Mouse (Mus musculus) fat pad, adult 2 months (tissue): ENCODE measurements around the gene Tssk4.

ENCODE experiments used
- DNase-seq: peaks from one replicate; pipeline ENCODE4 v3.0.0-alpha.2; 2011; ENCODE audit warnings: low read depth, low spot score; ENCODE audit errors: extremely low read depth

Gene Tssk4

DNA sequence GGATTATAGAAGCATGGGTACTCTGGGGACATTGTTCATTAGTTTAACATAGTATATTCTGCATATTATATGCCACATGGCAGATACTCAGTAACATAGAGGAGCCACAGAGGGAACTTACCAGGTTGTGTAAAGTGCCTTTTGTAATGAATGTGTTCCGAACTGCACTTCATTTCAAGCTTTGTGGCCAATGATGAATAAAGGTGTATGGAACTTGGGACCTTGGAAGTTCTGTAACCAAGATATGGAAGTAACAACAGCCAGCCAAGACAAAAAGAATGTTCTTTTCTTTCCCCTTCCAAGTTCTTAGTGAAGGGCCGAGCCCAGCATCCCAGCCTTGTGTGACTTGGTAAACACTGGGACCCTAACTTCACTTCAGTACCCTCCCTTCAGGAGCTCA, at the start of gene Tssk4:
TSS of gene Tssk4 (plus strand) at position 301 of the 400 bp plus-strand sequence.
- no peak for DNase-seq

DNA sequence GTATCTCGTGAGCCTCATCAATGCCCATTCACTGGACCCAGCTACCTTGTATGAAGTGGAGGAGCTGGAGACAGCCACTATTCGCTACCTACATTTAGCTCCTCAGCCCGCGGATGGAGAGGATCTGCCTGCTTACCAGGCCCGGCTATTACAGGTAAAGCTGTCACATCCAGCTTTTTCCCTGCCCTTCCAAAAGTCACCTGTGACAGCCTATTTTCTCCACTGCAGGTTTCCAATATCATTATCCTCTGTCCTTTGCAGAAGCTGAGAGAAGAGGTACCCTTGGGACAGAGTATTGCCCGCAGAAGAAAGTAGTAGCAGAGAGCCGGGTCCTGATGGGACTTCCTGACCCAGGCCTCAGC, 46.7 kb upstream of the Tssk4 start, which contains the start of gene Irf9:
TSS of gene Irf9 (plus strand) at position 301 of the 362 bp plus-strand sequence.
- DNase-seq, result no peak

DNA sequence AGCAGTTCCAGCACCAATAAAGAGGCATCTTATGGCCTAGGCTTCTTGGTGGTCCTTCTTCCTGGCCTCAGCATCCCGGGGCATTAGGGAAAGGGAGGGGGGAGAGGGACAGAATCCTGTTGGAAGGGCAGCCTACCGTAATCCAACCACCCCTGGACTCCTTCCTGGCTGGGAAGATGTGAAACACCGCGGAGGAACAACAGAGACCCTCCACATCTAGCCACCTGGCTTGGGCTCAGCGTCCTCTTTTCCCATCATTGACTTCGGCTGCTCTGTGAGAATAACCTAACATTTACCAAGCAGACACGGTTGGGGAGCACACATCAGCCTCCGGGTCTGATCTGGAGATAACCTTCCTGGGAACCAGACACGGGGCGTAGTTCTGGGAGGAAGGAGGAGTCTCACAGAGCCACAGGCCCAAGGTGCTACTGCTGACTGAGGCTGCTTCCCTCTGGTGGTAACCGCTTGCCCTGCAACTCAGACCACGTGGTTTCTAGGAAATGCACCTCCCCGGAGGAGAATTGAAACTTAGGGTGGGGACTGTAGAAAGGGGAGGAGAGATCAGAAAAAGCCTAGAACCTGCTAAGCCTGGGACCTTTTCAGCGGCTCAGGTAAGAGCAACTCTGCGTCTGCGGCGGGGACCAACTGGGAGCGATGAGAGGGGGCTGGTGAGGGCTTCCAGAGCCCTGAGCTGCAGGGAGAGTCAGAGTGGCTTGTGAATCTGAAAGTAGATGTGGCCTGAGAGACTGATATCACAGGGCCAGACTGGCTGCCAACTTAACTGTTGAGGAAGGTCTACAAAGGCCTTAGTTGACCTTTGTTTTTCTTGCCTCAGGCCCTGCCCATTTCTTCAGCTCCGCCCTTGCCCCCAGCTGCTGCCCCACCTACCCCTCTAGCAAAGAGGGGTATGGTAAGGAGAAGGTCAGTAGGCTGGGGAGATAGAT, 46.1 kb upstream of the Tssk4 start:
- DNase-seq, result peak; percentile 66

DNA sequence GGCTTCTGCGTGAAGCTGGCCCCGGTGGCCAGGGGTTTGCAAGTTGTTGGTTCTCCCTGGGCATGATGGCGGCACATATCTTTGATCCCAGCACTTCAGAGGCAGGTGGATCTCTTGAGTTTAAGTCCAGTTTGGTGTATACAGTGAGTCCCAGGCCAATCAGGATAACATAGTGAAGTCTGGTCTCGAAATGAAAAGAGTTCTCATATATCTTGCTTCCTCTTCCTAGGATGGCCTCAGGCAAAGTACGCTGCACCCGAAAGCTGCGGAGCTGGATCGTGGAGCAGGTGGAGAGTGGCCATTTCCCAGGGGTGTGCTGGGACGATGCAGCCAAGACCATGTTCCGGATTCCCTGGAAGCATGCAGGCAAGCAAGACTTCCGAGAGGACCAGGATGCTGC, 45.2 kb upstream of the Tssk4 start:
- no peak for DNase-seq

DNA sequence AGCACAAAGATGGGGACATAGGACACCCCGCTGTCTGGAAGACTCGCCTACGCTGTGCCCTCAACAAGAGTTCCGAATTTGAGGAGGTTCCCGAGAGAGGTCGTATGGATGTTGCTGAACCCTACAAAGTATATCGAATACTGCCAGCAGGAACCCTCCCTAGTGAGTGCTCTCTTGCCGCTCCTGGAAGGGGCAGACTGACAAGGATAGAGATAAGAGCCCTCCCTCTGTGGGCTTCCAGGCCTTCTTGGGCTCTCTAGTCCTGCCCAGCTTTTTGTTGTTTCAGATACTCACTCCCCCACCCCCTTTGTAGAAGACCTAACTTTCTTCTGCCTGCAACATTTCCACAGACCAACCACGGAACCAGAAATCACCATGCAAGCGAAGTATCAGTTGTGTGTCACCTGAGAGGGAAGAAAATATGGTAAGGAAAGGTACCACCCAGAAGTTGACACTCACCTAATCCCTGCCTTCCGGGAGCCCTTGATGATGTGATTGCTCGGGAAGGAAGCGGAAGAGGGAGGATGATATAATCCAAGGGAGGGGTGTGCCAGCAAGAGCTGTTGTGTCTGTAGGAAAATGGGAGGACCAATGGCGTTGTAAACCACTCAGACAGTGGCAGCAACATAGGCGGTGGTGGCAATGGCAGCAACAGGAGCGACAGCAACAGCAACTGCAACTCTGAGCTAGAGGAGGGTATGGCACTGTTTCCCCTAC, 44.1 kb upstream of the Tssk4 start:
- no peak for DNase-seq

DNA sequence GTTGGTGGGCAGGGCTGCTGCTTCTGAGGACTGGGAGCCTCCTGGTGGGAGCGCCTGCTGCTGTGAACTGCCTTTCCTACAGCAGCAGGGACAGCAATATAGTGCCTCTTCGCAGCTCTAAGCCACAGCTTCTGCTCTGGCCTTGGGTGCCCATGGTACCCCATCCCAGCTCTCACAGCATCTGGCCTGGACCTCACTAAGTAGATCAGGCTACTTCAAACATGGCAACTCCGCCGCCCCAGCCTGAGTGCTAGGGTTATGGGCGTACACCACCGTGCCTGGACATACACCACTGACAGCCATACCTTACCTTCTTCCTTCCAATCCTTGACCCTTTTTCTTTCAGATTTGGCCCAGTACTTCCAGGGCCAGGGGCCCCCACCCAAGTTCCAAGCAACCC, 41.6 kb upstream of the Tssk4 start:
- no peak for DNase-seq

DNA sequence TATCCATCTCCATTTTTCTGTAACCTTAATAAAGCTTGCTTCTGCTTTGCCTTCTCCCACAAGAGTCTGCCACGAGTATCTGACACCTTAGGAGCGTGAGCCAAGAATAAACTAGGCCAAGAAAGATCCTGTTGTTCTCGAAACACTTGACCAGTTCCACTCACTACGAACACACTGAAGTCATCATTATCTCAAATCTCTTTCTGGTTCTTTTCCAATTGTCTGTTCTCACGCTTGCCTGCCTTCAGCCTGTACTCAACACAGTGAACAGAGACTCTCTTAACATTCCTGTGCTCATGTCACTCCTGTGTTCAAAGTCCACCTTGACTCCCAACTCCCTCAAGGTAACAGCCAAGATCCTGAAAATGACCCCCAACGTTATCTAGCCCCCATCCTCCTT, 36.6 kb upstream of the Tssk4 start:
- DNase-seq, result no peak

DNA sequence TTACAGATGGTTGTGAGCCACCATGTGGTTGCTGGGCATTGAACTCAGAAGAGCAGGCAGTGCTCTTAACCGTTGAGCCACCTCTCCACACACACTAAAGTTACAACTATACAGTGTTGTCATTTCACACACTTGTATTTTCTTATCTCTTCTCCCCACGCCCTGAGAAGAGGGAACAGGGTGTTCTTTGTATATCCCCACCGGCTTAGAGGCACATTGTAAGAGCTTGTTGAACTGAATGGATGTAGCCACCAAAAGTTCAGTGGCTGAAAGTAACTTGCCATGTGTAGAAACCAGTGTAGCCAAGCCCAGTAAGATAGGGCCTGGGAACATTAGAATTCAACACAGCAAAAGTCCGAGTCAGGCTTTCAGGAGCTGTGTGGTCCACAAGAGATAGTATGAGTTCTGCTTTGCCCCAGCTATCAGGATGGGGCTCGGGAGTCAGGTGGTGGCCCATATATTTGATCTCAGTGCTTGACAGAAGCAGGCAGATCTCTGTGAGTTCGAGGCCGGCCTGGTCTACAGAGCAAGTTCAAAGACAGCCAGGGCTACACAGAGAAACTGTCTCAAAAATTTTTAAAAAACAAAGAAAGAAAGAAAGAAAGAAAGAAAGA, 35.3 kb upstream of the Tssk4 start:
- DNase-seq, result no peak

DNA sequence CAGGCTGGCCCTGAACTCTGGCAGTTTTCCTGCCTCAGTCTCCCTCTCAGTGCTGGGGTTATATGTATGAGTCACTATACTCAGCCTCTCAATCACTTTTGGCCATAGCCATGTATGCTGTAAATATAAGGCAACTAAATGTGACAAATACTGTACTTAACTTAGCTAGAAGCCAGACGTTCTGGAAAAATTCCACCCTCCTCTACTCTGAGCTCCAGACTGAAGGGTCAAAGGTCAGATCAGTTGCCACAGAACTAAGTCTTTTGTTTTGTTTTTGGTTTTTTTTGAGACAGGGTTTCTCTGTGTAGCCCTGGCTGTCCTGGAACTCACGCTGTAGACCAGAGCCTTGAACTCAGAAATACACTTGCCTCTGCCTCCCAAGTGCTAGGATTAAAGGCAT, 34.1 kb upstream of the Tssk4 start:
- no peak for DNase-seq

DNA sequence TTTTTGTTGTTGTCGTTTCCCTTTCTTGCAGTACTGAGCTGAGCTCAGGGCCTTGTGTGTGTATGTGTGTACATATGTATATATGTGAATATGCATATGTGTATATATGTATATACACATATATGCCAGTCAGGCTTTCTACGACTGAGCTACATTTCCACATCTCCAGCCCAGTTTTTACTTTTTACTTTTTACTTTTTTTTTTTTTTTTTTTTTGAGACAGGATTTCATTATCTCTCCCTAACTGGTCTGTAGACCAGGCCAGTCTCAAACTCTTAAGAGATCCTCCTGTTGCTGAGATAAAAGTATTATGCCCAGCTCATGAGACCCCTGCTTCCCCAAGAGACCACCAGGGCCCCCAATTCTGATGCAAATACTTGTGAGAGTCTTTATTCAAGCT, 33.1 kb upstream of the Tssk4 start:
- no peak for DNase-seq

DNA sequence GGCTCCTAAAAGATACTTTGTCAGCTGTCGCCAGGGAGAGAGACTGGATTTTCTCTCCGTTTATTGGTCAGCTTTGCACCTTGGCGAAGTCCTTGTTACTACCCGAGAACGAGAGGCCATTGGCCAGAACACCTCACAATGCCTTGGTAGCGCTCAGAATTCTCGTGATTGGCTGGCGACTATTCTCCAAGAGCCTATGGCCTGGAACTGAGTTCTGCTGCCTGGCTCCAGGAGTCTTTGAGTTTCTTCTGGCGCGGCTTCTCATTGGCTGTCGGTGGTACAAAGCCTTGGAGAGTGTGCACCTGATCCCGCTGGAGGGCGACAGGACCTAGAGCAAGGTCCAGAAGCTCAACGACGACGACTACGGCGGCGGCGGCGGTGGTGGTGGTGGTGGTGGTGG, 32.2 kb upstream of the Tssk4 start, which contains the start of gene Rec8:
TSS of gene Rec8 (plus strand) at position 216 of the 400 bp plus-strand sequence.
- no peak for DNase-seq

DNA sequence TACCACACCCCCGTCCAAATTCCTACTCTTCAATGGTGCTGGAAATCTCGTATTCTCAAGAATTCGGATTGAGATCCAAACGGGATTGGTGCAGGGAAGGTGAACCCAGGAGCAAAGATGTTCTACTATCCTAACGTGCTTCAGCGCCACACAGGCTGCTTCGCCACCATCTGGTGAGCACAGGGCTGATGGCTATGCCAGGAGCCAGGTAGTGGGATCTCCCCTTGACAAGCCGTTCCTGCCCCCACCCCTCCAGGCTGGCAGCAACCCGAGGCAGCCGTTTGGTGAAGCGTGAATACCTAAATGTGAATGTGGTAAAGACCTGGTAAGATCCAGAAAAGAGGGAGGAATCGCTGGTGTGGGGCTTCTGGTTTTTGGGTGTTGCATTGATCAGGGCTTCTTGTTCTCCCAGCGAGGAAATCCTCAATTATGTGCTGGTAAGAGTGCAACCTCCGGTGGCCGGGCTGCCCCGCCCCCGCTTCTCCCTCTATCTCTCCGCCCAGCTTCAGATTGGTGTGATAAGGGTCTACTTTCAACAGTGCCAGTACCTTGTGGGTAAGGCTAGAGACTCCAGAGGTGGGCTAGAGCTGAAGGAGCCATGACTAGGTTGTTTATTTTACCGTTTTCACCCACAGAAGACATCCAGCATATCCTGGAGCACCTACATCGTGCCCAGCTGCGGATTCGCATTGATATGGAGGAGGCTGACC, 31.3 kb upstream of the Tssk4 start:
- no peak for DNase-seq

DNA sequence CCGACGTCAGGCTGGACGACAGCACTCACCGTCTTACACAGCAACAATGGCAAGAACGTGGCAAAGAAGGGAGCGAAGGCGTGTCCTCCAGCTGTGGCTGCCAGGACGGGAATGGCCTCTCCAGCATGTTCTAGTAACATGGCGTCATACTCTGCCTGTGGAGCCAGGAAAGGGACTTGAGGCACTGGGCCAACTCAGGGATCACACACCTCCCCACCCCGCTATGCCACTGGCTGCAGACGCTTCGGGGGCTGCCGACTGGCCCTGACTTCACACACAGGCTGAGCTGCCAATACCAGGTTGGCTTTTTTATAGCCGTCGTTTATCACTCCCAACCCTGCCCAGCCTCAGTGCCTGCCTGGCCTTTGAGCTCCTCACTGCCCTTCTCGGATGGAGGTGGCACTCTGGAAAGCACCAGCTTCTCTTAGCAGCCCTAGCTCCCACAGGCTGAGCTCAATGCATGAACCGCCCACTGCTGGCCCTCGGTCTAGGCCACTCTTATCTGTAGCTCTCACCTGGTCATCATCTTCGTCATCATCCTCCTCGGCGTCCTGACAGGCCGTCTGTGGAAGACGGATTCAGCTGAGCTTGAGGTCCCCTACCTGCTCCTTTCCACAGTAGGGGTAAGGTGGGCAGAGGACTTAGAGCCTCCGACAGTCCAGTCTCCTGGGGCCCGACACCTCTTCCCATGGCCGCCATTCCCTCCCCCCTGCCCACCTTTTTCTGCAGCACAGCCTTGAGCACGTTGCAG, 21.7 kb upstream of the Tssk4 start:
- no peak for DNase-seq

DNA sequence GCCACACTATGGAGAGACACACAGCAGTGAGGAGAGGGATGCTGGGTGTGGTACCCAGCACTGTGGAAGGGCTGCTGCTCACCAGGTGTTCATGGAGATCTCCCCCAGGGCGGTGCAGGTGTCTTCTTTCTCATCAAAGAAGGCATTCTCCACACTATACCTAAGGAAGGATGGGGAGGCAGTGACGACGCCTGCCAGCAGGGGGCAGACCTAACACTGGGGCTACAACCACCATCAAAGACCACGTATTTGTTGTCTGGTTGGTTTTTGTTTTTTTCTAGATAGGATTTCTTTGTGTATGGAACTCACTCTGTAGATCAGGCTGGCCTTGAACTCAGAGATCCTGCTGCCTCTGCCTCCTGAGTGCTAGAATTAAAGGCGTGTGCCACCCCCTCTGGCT, 20.7 kb upstream of the Tssk4 start:
- no peak for DNase-seq

DNA sequence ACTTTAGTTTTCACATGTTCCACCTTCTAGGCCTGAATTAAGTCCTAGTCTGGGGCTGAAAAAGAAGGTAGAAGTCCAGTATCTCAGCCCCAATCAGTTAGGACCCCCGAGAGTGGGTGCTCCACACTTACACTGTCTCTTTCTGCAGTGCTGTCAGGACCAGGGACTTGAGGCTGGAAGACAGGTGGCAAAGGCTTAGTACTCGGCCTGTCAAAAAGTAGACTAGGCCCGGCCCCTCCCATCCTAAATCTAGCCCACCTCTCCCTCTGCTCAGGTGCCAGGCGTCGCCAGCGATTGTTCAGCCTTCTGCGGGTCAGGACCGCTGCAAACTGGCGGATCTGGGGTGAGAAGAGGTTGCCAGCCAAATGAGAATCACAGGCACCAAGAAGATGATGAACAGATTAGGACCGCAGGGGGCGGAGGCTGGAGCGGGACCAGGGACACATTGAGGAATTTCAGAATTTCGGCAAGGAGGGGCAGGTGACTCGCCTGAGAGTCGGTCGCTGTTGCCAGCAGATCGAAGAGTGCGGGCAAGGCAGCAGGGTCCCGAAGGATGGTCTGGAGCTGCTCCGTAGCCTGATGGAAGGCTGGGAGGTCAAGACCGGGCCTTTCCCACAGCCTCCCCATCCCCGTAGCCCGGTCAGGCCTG, 15.0 kb upstream of the Tssk4 start:
- DNase-seq, result no peak

DNA sequence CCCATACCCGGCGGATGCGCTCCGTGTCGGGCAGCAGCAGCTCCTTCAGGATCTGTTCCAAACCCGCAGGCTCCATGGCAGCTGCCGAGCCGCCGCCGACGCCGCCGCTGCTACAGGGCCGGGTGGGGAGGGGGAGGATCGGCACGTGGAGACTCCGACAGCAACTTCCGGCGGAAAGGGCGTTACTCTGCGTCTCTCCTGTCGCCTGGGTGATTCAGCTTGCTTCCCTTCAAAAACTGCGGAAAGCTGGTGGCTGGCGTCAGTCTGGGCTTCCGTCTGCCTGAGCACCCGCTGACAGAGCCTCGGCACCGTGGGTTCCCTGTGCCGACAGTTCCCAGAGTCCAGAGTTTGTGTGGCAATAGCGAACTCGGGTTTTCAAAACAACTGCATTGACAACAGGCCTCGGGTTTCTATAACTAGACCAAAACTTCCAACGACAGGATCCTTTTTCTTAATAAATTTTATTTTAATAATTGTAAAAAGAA, 14.4 kb upstream of the Tssk4 start, which contains the start of gene Ipo4:
TSS of gene Ipo4 (minus strand) at position 435 of the 485 bp plus-strand sequence.
- no peak for DNase-seq

DNA sequence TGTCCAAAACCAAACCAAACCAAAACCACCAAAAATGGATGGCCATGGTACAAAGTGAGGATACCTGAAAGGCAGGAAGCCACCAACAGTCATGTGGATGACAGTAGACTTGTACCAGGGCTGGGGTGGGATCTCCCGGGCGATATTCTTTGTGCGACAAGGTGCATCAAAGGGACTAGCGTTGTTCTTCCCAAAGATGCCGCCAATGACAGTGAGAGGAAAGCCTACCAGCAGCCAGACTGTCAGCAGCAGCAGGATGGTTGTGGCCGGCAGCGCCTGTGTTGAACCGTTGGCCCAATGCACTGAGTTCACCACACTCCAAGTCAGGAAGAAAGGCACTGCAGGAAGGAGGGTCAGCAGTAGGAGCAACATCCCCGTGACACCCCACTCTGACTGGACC, 12.2 kb upstream of the Tssk4 start, which contains the start of gene Gm49378:
TSS of gene Gm49378 (minus strand) at position 101 of the 400 bp plus-strand sequence.
- no peak for DNase-seq

DNA sequence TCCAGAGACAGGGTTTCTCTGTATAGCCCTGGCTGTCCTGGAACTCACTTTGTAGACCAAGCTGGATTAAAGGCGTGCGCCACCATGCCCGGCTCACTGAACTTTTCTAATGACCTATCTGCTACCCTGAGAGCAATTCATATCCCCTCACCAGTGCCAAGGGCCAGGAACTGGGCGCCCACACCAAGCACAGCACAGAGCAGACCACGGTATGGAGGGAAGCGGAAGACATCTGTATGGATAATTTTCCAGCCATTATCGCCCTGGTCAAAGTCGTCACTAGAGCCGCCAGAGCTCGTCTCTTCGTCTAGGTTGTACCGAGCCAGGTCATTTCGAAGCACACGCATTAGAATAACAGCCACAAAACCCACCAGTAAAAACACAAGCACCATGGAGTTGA, 9.2 kb upstream of the Tssk4 start:
- no peak for DNase-seq

DNA sequence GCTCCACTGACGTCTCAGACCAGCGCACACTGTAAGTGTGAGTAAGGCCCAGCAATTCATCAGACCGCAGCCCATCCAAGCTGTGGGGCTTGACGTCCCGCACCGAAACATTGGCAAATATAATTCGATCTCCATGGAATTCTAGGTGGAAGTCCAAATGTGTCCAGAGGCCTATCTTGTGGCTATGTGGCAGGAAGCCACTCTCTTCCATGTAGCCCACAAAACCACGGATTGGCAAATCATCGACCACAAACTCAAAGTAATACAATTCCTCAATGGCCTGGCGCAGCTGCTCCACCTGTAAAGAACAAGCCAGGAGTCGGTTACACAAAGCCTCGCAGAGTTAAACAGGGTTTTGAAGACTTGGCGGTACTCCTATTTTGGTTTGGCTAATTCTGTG, 8.7 kb upstream of the Tssk4 start:
- no peak for DNase-seq

DNA sequence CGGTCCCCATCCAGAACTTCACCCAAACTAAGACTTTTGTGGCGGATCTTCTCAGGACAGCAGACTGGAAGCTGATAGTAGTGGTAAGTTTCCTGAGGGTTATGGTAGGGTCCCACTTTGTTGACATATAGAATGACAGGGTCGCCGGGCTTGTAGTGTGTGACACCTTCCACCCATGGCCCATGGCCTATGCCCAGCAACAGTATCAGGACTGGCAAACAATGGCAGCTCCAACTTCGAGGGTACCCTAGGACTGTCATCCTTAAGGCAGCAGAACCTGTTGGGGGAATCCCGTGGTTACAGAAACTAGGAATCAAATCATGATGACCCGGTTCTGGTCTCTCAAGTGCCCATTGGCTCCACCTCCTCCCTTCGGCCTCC, 7.3 kb upstream of the Tssk4 start:
- DNase-seq, result no peak
